Mouse (Mus musculus) kidney, adult 2 months (tissue): ENCODE measurements around the gene Lhfpl3. TPM values are rescaled to one million over a fixed set of nuclear protein-coding genes. Genes with fewer than 3 reads are reported as not detected.

Source experiments
- DNase-seq: peaks from one replicate; pipeline ENCODE4 v3.0.0; 2021
- H3K27ac ChIP-seq: fragments of 200-500 bp; 2 replicates; pipeline ENCODE4 v1.5.1; 2012; ENCODE audit warnings: low read depth, low read length, control low read depth, inconsistent platforms; ENCODE audit not compliant: insufficient read depth
- H3K27me3 ChIP-seq: fragments of 200-500 bp; replicated peaks from 2 replicates; pipeline ENCODE4 v1.6.1; 2012; ENCODE audit warnings: mild to moderate bottlenecking, moderate library complexity, low read length, inconsistent platforms; ENCODE audit not compliant: control insufficient read depth, insufficient read depth
- H3K36me3 ChIP-seq: fragments of 200-500 bp; 2 replicates; pipeline ENCODE4 v1.6.1; 2012; ENCODE audit warnings: mild to moderate bottlenecking, moderate library complexity, low read length, inconsistent platforms; ENCODE audit not compliant: control insufficient read depth, insufficient read depth
- H3K4me1 ChIP-seq: fragments of 200-500 bp; 2 replicates; pipeline ENCODE4 v1.6.1; 2011; ENCODE audit warnings: low read length; ENCODE audit not compliant: control insufficient read depth, insufficient read depth
- H3K4me3 ChIP-seq: fragments of 200-500 bp; 2 replicates; pipeline ENCODE4 v1.5.1; 2011; ENCODE audit warnings: mild to moderate bottlenecking, low read depth, low read length, control low read depth; ENCODE audit not compliant: insufficient read depth
- CTCF ChIP-seq: fragments of 200-500 bp; conservative IDR thresholded peaks from 2 replicates; pipeline ENCODE4 v1.5.1; 2011; ENCODE audit warnings: low read depth, mild to moderate bottlenecking, control low read depth, low read length, moderate library complexity, mixed read lengths; ENCODE audit not compliant: insufficient read depth, insufficient read length
- POLR2A ChIP-seq: fragments of 200-500 bp; IDR thresholded peaks from one replicate; pipeline ENCODE4 v1.6.1; 2011; ENCODE audit warnings: low read depth, low read length, control low read depth
- WGBS: fragments of 180-500 bp; shearing (Covaris S2); methylation state at CpG from one replicate; pipeline ENCODE4 v1.1.7; 2018; 5-methylcytosine and 5-hydroxymethylcytosine counted together
- polyA plus RNA-seq: library from polyadenylated mRNA; depleted of rRNA; stranded (reverse); fragments of >200 nt; gene quantifications from 2 replicates; pipeline ENCODE4 v1.2.3, GENCODE M21; 2012

Lhfpl3 gene
- polyA plus RNA-seq, 1 experiment, result 0.16 TPM

GRCm38 (mm10) chr5:23013997-23014396, 268.1 kb downstream of the Lhfpl3 start:
- DNase-seq, result no peak
- Histone ChIP-seq H3K4me1 (no peaks in the 10 kb centered on the region), H3K27me3 (no peaks in the 10 kb centered on the region), H3K36me3 (no peaks in the 10 kb centered on the region), H3K4me3 (no peak overlapping the region), H3K27ac (no peak overlapping the region)
- TF ChIP-seq CTCF (no peak), POLR2A (no peak)

GRCm38 (mm10) chr5:23015587-23016335, 269.9 kb downstream of the Lhfpl3 start:
- H3K27me3 ChIP-seq, result no peaks in the 10 kb centered on the region
- DNase-seq, result no peak
- H3K27ac ChIP-seq, result no peak overlapping the region
- no peak overlapping the region for H3K4me3 ChIP-seq
- H3K36me3 ChIP-seq, result no peaks in the 10 kb centered on the region
- H3K4me1 ChIP-seq, result no peaks in the 10 kb centered on the region
- TF ChIP-seq CTCF (no peak), POLR2A (no peak)
- WGBS, result 54% methylated on average over 8 of the region's 8 CpGs

DNA sequence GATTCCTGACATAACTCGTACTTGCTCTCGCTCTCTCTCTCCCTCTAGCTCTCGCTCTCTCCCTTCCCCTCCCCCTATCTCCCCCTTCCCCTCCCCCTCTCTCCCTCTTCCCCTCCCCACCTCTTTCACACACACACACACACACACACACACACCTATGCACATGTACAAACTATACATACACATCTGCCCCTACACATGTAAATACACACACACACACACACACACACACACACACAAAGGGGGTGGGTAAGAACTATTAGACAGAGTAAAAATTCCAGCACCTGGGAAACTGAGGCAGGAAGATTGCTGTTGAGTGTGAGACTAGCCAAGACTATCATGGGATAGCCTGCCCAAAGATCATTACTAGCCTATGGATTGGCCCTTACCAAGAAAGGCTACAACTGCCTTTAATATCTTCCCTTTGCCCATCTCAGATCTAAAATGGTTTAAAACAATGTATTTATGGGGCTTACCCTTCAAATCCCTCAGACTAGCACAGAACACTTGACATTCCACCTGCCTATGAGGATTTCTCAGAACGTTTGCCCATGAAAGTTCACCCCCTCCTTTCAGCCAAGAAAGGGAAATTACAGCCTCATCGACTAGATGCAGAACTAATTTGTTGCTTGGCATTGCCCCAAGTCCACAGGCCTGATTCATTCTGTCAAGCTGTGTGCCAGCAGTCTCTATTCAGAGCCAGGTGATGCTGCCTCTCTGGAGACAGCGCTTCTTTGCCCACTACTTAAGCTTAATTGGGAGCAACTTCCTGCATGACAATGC, 289.3 kb downstream of the Lhfpl3 start:
- 70% methylated on average over 6 of the region's 6 CpGs for WGBS
- no peaks in the 10 kb centered on the region for H3K4me1 ChIP-seq
- peak; percentile 15 for DNase-seq
- no peak overlapping the region for H3K27ac ChIP-seq
- no peaks in the 10 kb centered on the region for H3K36me3 ChIP-seq
- H3K4me3 ChIP-seq, result no peak overlapping the region
- H3K27me3 ChIP-seq, result no peaks in the 10 kb centered on the region
- TF ChIP-seq CTCF (no peak), POLR2A (no peak)

GRCm38 (mm10) chr5:23035727-23036029, 289.8 kb downstream of the Lhfpl3 start:
- H3K4me1 ChIP-seq, result no peaks in the 10 kb centered on the region
- 70% methylated on average over 5 of the region's 5 CpGs for WGBS
- no peak overlapping the region for H3K4me3 ChIP-seq
- TF ChIP-seq CTCF (no peak), POLR2A (no peak)
- H3K27me3 ChIP-seq, result no peaks in the 10 kb centered on the region
- DNase-seq, result no peak
- H3K36me3 ChIP-seq, result no peaks in the 10 kb centered on the region
- no peak overlapping the region for H3K27ac ChIP-seq

GRCm38 (mm10) chr5:23040429-23040828, 294.6 kb downstream of the Lhfpl3 start:
- Histone ChIP-seq H3K4me1 (no peaks in the 10 kb centered on the region), H3K27me3 (no peaks in the 10 kb centered on the region), H3K4me3 (no peak overlapping the region), H3K36me3 (no peaks in the 10 kb centered on the region), H3K27ac (no peak overlapping the region)
- TF ChIP-seq POLR2A, result no peak
- TF ChIP-seq CTCF, result no peak
- 65% methylated on average over 4 of the region's 4 CpGs for WGBS
- peak; percentile 8 for DNase-seq

DNA sequence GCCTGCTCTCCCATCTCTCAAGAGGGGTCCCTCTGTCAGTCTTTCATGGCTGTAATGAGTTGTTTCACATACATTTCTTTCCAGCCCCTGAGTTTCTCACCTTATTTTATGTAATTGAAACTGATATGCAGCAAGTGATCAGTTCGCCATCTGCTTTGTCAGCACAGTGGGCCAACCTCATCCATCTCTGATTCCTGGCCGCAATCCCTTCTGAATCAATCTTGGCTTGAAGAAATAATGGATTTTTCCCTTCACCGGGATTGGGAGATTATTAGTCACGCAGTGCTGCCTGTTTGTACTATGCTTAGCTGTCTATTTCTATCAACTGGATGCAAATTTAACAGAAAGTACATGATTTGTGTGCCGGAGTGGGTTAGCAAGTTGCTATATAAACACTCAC, 297.0 kb downstream of the Lhfpl3 start:
- Histone ChIP-seq H3K27me3 (no peaks in the 10 kb centered on the region), H3K27ac (no peak overlapping the region), H3K4me3 (no peak overlapping the region), H3K4me1 (no peaks in the 10 kb centered on the region), H3K36me3 (no peaks in the 10 kb centered on the region)
- no peak for TF ChIP-seq CTCF
- TF ChIP-seq POLR2A, result no peak
- no peak for DNase-seq
- whole genome bisulfite sequencing, result 73% methylated on average over 5 of the region's 5 CpGs

GRCm38 (mm10) chr5:23049083-23049663, 303.3 kb downstream of the Lhfpl3 start:
- H3K4me1 ChIP-seq, result no peaks in the 10 kb centered on the region
- TF ChIP-seq CTCF, result no peak
- no peak for TF ChIP-seq POLR2A
- no peak overlapping the region for H3K27ac ChIP-seq
- DNase-seq, result no peak
- no peaks in the 10 kb centered on the region for H3K27me3 ChIP-seq
- no peaks in the 10 kb centered on the region for H3K36me3 ChIP-seq
- WGBS, result 51% methylated on average over 7 of the region's 7 CpGs
- no peak overlapping the region for H3K4me3 ChIP-seq
